Mouse (Mus musculus) MEL (cell line): ENCODE measurements at regions not wholly inside any gene's neighbourhood (a gene's known extent, or its start where the extent isn't known, plus 50 kb on each side); places are given as distances from the start of the nearest gene placed in this dataset.

Experiments
- CHD2 ChIP-seq: IDR thresholded peaks from 2 replicates; pipeline ENCODE4 v1.6.1; 2011; ENCODE audit warnings: low read length, improper control_type of control experiment
- CTCF ChIP-seq, 3 experiments: IDR thresholded peaks in 2 of 3; conservative IDR thresholded peaks in 1 of 3; 2 replicates each; pipeline ENCODE4 v1.5.1; 2011 to 2012; ENCODE audit warnings: low read length in 3 of 3, low read depth in 2 of 3, mild to moderate bottlenecking in 2 of 3, improper control_type of control experiment in 1 of 3, inconsistent platforms in 1 of 3, mixed read lengths in 1 of 3, moderate library complexity in 1 of 3; ENCODE audit not compliant: control insufficient read depth in 1 of 3, insufficient read depth in 1 of 3, poor library complexity in 1 of 3, severe bottlenecking in 1 of 3
- MAZ ChIP-seq: IDR thresholded peaks from 2 replicates; pipeline ENCODE4 v1.6.1; 2012; ENCODE audit warnings: low read depth, mild to moderate bottlenecking, inconsistent platforms, low read length, improper control_type of control experiment
- MYB ChIP-seq: IDR thresholded peaks from 2 replicates; pipeline ENCODE4 v1.6.1; 2011; ENCODE audit warnings: mild to moderate bottlenecking, low read depth, low read length, improper control_type of control experiment
- POLR2A ChIP-seq, 2 experiments: IDR thresholded peaks; 2 replicates each; pipeline ENCODE4 v1.6.1; 2011 to 2012; ENCODE audit warnings: low read length in 2 of 2, mild to moderate bottlenecking in 2 of 2, control low read depth in 1 of 2, improper control_type of control experiment in 1 of 2, low read depth in 1 of 2, moderate library complexity in 1 of 2; ENCODE audit not compliant: control insufficient read depth in 1 of 2, insufficient read depth in 1 of 2, poor library complexity in 1 of 2

DNA sequence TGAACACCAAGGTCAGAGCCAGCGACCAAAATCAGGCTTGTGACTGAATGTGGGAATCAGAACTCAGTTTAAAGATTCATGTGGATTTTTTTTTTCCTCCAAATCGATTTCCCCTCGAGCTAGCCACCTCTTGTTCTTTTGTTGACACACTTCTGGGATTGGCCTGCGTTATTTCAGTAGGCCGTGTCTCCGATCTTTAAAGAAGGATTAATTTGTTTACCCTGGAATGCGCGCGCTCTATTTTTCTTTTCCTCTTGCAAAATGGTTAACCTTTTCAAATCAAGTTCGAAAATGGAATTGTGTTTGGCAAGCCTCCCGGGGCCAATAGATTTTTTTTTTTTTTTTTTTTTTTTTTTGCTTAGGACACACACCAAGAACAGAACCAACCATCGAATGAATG is 54.8 kb upstream of the Rph3a start:
- no peak for TF ChIP-seq CHD2
- no peak for TF ChIP-seq MAZ
- TF ChIP-seq CTCF (IDR thresholded peaks at IDR 0.05 in 2 of 3, conservative IDR thresholded peaks at IDR 0.05 in 1 of 3; ENCODE audit: control insufficient read depth in 1 of 3, insufficient read depth in 1 of 3, low read depth in 2 of 3, low read length in 3 of 3, poor library complexity in 1 of 3, severe bottlenecking in 1 of 3), result no peak
- no peak for TF ChIP-seq MYB
- no peak for TF ChIP-seq POLR2A (IDR thresholded peaks at IDR 0.05; ENCODE audit: control insufficient read depth in 1 of 2, insufficient read depth in 1 of 2, low read depth in 1 of 2, low read length in 2 of 2, poor library complexity in 1 of 2)
